Mouse (Mus musculus) left cerebral cortex, postnatal 25 days (tissue): ENCODE measurements around the gene Stxbp1. TPM values are rescaled to one million over a fixed set of nuclear protein-coding genes. Genes with fewer than 3 reads are reported as not detected.

Source experiments
- DNase-seq, 2 experiments: peaks; one replicate each; pipeline ENCODE4 v3.0.0; 2022; ENCODE audit warnings: low spot score in 2 of 2, mixed read lengths in 1 of 2
- intact Hi-C: fragments of 180-260 bp; cut with DNase I; formaldehyde crosslinking; loops from one replicate; pipeline ENCODE4 v1.15.1; 2025
- total RNA-seq, 2 experiments: library from RNA; stranded (reverse); gene quantifications; 2 replicates each; pipeline ENCODE4 v1.2.3; 2021

Gene Stxbp1
- total RNA-seq, 2 experiments from 2014 or later: 957 to 1,021 TPM

DNA sequence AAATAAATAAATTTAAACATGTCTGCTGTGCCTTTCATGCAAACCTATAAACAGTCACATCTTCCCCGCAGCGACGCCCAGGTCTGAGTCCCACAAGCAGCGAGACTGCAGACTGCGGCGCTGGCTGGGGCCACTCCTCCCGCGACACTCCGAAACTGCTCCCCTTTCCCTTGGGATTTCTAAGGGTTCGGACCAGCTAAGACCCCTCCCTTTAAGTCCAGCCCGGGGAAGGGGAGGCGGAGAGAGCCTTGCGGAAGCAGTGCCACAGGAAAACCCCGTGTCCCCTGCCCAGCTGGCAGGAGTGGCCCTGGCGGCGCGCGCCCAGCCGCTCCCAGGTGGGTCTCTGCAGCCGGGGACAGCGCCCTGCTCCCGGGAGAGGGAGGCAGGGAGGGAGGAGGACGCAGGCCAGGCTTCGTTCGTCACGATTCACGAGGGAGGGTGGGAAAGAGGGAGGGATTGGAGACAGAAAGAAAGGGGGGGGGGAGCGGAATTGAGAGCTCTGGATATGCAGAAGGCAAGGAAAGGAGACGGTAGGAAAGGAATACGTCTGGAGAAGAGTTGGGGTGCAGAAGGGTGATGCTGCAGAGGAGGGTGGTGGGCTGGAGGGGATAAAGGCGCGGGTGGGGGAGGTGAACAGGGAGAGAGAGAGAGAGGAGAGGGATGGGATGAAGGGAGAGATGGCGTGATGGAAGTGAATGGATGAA, 792 bp downstream of the Stxbp1 start:
- peak; percentile 70 to 85 for DNase-seq
- intact Hi-C loops: no loop called here

DNA sequence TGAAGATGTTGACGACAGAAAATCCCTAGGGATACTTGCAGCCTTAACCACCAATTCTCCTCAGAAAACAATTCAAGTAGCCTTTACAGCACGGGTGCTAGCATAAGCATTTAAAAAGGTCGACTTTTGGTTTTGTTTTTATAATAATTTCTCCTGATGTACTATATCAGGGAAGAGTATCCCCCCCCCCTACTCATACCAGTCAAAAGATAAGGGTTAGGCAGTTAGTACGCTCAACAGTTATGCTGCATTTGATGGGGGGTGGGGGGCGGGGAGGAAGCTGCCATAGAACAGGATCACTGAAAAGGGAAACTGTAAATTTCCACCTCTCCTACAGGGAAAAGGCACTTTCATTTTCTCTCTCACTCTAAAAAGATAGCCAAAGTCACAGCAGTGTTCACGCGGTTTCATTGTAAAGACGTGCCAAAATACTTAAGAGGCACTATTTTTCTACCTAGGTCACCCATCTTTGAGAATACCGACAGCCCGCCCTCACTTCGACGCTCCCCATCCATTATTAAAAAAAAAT, 1.4 kb downstream of the Stxbp1 start:
- DNase-seq: no peak
- intact Hi-C loops: loop anchor here (2.0 kb wide), 1 partner anchor 29 kb away; no protein-coding TSS in a partner anchor

GRCm38 (mm10) chr2:32842558-32842957, 4.5 kb downstream of the Stxbp1 start:
- DNase-seq: no peak
- intact Hi-C loops: no loop called here

DNA sequence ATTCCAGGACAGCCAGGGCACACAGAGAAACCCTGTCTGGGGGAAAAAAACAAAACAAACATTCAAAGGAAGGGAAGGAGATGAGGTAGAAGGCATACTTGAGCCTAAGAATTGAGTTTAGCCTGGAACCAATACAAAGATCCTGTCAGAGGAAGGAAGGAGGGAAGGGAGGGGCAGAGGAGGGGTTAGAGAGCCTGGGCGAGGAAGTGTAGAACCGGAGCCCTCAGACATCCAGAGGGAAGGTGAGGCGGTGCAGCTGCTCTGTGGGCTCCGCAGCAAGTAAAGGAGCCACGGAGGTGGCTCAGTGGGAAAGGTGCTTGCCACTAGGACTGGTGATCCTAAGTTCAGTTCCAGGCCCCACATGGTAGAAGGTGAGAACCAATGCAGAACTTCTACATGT, 5.9 kb downstream of the Stxbp1 start:
- intact Hi-C loops: no loop called here
- no peak for DNase-seq

- intact Hi-C loops: no loop called here
- DNase-seq: peak in 1 of 2 experiments; percentile 74
Observed at GRCm38 (mm10) chr2:32839261-32839660, 7.8 kb downstream of the Stxbp1 start.

DNA sequence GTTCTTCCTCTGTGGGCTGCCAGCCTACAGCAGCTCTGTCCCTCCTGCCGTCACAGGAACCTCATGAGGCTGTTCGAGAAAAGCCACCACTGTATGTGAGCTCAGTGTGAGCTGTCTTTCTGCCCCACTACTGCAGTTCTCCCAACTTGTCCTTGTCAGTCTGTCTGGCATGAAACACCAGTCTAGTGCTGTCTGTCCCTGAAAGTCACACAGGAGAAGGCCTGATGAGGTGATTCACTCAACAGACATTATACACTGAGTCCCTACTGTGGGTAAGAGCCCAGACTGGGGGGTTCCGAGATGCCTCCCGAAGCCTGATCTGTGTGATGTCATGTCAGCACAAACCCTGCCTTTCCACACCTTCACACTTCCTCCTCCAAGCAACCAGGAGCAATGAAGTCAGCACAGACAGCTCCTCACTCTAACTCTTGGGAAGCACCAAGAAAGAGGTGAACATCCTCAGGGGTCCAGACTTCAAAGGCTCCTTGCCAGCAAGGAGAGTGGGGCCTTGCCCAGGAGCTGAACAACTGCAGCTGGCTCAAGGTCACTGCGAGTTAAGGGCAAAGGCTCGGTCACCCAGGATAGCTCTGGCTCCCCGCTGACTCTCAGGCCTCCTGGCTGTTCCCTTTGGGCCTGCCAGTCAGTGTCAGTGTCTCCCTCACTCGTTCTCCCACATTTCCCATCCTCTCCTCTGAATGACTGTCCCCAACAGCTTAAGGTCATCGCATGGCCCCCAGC, 8.7 kb downstream of the Stxbp1 start:
- intact Hi-C loops: no loop called here
- no peak for DNase-seq

DNA sequence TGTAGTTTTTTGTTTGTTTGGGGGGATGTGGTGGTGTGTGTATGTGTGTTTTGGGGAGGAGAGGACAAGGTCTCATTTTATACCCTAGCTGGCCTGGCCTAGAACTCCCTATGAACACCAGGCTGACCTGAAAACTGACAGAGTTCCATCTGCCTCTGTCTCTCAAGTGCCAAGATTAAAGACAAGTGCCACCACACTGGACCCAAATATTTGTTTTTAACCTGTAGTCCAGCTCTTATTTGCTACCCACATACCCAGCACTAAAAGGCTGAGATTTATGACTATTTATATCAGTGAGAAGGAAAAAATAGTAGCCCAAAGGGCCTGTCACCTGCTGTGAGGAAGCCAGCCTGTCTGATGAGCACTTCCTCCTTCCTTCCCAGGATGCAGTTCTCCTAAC, 11.5 kb downstream of the Stxbp1 start:
- intact Hi-C loops: no loop called here

DNA sequence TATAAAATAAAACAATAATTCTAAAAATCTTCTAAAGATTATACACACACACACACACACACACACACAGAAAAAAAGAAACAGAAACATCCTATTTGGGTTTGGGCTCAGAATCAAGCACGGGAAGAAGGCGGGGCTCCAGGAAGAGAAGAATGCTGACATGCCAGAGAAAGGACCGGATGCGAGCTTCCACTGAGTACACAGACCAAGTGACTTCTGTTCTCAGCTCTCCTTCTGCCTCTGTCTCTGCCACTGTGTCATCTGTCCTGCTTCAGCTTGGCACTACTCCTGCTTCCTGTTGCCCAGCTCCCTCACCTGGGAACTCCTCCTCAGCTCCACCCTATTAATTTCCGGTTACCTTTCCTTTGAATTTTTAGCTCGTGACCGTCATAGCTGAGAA, 12.5 kb downstream of the Stxbp1 start:
- DNase-seq: peak in 1 of 2 experiments; percentile 49

More for the DNA sequence above, 11.5 kb downstream of the Stxbp1 start:
- no peak for DNase-seq

GRCm38 (mm10) chr2:32828979-32829676, 17.9 kb downstream of the Stxbp1 start:
- peak in 1 of 2 experiments; percentile 55 for DNase-seq
- intact Hi-C loops: no loop called here

More for the DNA sequence above, 12.5 kb downstream of the Stxbp1 start:
- intact Hi-C loops: no loop called here

DNA sequence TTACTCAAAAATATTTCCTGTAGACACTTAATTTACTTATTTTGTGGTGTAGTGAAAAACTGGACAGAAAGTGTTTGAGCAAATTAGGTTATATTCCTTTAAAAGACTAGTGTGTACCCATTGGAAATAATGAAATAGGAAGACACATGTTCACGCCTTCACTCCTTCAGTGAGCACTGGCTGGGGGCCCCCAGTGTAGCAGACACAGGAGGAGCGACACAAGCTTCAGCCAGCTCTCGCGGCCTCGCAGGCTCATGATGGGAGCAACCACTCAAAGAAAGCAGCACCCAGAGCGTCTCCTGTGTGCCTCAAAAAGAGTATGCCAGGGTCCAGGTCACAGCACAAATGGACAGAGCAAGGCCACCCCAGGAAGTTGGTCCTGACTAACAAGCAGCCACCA, 21.2 kb downstream of the Stxbp1 start:
- no peak for DNase-seq
- intact Hi-C loops: no loop called here

DNA sequence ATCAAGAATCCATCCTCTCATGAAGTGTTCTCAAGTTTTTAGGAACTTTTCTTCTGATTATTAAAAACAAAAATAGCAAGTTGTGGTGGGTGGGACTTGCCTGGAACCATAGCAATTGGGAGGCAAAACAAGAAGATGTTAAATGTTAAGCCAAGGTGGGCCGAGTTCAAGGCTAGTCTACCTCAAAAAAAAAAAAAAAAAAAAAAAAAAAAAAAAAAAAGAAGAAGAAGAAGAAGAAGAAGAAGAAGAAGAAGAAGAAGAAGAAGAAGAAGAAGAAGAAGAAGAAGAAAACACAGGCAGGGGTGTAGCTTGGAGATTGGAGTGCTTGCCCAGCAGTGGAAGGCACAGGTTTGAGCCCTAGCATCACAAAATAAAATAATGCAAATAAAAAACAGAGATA, 22.3 kb downstream of the Stxbp1 start:
- intact Hi-C loops: no loop called here
- no peak for DNase-seq

DNA sequence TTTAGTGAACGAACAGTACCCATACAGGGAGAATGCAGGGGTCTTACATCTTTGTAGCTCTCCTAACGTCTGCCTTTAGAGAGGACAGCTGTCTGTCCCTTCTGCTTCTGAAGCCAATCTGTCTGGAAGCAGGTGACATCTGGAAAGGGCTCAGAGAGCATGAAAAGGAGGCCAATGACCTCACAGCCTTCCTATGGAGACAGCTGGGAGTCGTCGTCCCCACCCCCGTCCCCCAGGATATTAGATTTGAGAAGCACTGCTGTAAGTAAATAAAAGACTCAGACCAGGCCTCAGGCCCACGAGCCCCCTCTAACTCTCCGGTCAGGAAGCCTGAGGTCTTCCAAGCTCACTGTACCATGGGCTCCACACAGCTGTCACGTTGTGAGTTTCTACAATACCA, 22.9 kb downstream of the Stxbp1 start:
- no peak for DNase-seq
- intact Hi-C loops: no loop called here

DNA sequence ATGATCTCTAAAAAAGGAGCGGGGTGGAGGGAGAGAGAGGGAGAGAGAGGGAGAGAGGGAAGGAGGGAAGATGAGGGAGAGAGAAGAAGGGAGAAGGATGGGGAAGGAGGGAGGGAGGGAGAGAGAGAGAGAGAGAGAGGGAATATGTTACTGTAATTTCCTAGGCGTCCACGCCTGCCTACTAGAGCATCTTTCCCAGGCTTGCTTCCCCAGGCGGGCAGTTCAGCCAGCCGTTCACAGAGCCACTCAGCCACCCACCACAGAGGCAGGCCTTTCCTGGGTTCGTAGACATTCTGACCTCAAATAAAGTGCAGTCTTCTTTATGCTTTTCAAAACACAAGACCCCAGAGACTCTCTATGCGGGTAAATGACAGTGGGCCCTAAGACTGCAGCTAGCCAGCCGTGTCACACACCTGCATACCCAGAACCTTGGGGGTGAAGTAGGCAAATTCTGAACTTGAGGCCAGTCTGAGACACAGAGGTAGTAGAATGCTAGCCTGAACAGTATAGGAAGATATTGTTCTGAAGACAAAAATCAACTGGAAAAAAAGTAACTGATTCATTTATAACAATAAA, 23.4 kb downstream of the Stxbp1 start:
- peak in 1 of 2 experiments; percentile 49 for DNase-seq
- intact Hi-C loops: no loop called here

GRCm38 (mm10) chr2:32823153-32823552, 23.9 kb downstream of the Stxbp1 start:
- DNase-seq: no peak
- intact Hi-C loops: no loop called here

- no peak for DNase-seq
- intact Hi-C loops: no loop called here
Observed at GRCm38 (mm10) chr2:32822643-32823042, 24.4 kb downstream of the Stxbp1 start.

- peak in 1 of 2 experiments; percentile 53 for DNase-seq
- intact Hi-C loops: no loop called here
Observed at GRCm38 (mm10) chr2:32821041-32821802, 25.8 kb downstream of the Stxbp1 start.

GRCm38 (mm10) chr2:32818208-32818607, 28.8 kb downstream of the Stxbp1 start:
- intact Hi-C loops: no loop called here
- no peak for DNase-seq

DNA sequence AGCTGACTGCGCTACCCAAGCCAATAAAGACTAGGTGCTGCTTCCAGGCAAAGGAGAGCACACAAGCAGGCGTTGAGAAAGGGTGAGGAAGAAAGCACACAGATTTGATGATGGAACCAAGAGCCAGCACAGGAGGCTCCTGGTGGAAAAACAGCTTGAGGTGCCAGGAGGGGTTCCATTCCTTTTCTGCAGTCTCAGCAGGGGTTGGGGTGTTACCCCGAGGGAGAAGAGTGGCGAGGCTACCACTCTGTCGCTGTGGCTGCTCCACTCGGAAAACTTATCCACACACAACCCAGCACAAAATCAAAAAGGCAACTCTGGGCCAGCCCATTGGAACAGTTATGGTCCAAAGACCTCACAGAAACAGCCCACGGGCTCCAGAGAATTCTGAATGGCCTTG, 29.5 kb downstream of the Stxbp1 start:
- DNase-seq: no peak
- intact Hi-C loops: loop anchor here (1.0 to 2.0 kb wide), 2 partner anchors 27 to 35 kb away; no protein-coding TSS in a partner anchor
